Mouse (Mus musculus) thymus, adult 2 months (tissue): ENCODE results near the gene Pten. TPM values are rescaled to one million over a fixed set of nuclear protein-coding genes. Genes with fewer than 3 reads are reported as not detected.

Experiments used
- DNase-seq: peaks from one replicate; pipeline ENCODE4 v3.0.0; 2021
- H3K27ac ChIP-seq: fragments of 200-500 bp; 2 replicates; pipeline ENCODE4 v1.5.1; 2012; ENCODE audit warnings: low read length, control low read depth; ENCODE audit not compliant: control insufficient read depth, insufficient read depth
- H3K27me3 ChIP-seq: fragments of 200-500 bp; 2 replicates; pipeline ENCODE4 v1.6.1; 2012; ENCODE audit warnings: mild to moderate bottlenecking, low read length, moderate library complexity, mixed read lengths; ENCODE audit not compliant: control insufficient read depth, insufficient read depth
- H3K36me3 ChIP-seq: fragments of 200-500 bp; 2 replicates; pipeline ENCODE4 v1.6.1; 2012; ENCODE audit warnings: mild to moderate bottlenecking, low read length, moderate library complexity; ENCODE audit not compliant: control insufficient read depth, insufficient read depth
- H3K4me1 ChIP-seq: fragments of 200-500 bp; replicated peaks from 2 replicates; pipeline ENCODE4 v1.6.1; 2012; ENCODE audit warnings: low read length; ENCODE audit not compliant: control insufficient read depth, insufficient read depth
- H3K4me3 ChIP-seq: fragments of 200-500 bp; 2 replicates; pipeline ENCODE4 v1.5.1; 2012; ENCODE audit warnings: mild to moderate bottlenecking, low read length, control low read depth, moderate library complexity; ENCODE audit not compliant: control insufficient read depth, insufficient read depth
- CTCF ChIP-seq: fragments of 200-500 bp; IDR thresholded peaks from 2 replicates; pipeline ENCODE4 v1.5.1; 2012; ENCODE audit warnings: mild to moderate bottlenecking, control low read depth, low read length, moderate library complexity, borderline replicate concordance; ENCODE audit not compliant: control insufficient read depth, poor library complexity, insufficient read depth; ENCODE audit errors: extremely low read depth
- POLR2A ChIP-seq: fragments of 200-500 bp; IDR thresholded peaks from 2 replicates; pipeline ENCODE4 v1.6.1; 2012; ENCODE audit warnings: mild to moderate bottlenecking, low read length, control low read depth, moderate library complexity; ENCODE audit not compliant: control insufficient read depth, poor library complexity, insufficient read depth; ENCODE audit errors: extremely low read depth
- WGBS: fragments of 180-500 bp; shearing (Covaris S2); methylation state at CpG from one replicate; pipeline ENCODE4 v1.1.7; 2018; 5-methylcytosine and 5-hydroxymethylcytosine counted together
- polyA plus RNA-seq: library from polyadenylated mRNA; depleted of rRNA; stranded (reverse); fragments of >200 nt; gene quantifications from 2 replicates; pipeline ENCODE4 v1.2.3, GENCODE M21; 2012

The Pten gene
- polyA plus RNA-seq, 1 experiment = 37.0 TPM

- peaks cover 9% of the 10 kb centered on the region for H3K4me1 ChIP-seq
- H3K27ac ChIP-seq = peak overlapping the region; percentile 65
- H3K27me3 ChIP-seq = no peaks in the 10 kb centered on the region
- TF ChIP-seq CTCF = no peak
- peak; percentile 54; the same call in 1 of the 2 replicates for TF ChIP-seq POLR2A
- H3K4me3 ChIP-seq = no peak overlapping the region
- no peaks in the 10 kb centered on the region for H3K36me3 ChIP-seq
- 47% methylated on average over 15 of the region's 15 CpGs for WGBS
- DNase-seq = peak; percentile 61
Observed at GRCm38 (mm10) chr19:32754188-32755000, 2.9 kb upstream of the Pten start.

DNA sequence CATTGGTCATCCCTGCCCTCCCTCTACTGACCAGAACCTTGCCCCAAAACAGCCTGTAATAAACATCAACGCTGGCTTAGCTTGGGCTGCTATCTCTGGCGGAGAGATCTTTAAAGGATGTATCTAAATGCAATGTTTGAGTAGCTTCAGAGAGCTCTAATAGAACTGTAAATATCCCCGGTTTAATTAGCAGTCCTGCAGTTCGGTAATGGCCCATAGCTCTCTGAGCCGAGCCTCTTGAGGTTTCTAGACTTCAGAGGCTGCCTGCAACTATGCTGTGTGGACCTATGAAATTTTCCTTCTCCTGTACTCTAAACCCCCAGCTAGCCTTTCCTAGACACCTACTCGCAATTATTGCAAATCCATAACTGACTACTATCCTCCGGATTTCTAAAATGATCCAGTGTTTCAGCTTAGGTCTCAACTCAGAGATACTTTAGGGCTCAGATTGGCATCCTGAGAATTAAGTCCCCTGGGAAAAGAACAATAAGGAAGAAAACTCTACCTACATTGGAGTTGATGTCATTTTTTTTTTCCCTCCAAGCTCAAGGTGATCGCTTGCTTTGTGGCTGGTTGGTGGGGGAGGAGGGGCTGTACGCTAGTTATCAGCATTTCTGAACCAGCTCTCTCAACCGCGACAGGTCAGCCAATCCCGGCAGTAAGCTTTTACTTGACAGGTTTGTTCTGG is 2.0 kb upstream of the Pten start:
- 28% methylated on average over 12 of the region's 12 CpGs for WGBS
- TF ChIP-seq POLR2A (no peak), CTCF (no peak)
- Histone ChIP-seq H3K4me3 (peak overlapping the region; percentile 78), H3K27me3 (no peaks in the 10 kb centered on the region), H3K27ac (peak overlapping the region; percentile 87), H3K36me3 (no peaks in the 10 kb centered on the region), H3K4me1 (peaks cover 9% of the 10 kb centered on the region)
- no peak for DNase-seq

- Histone ChIP-seq H3K36me3 (no peaks in the 10 kb centered on the region), H3K4me3 (peak overlapping the region; percentile 78), H3K27ac (peak overlapping the region; percentile 87), H3K4me1 (peaks cover 11% of the 10 kb centered on the region), H3K27me3 (no peaks in the 10 kb centered on the region)
- DNase-seq = peak; percentile 95
- under 1% methylated on average over 53 of the region's 53 CpGs for WGBS
- peak; percentile 88 for TF ChIP-seq POLR2A
- TF ChIP-seq CTCF = 0 out of 2 replicates have a peak, but pooled peaks have one; percentile 20
Observed at GRCm38 (mm10) chr19:32755792-32756635, 1.3 kb upstream of the Pten start.

- no peaks in the 10 kb centered on the region for H3K36me3 ChIP-seq
- under 1% methylated on average over 14 of the region's 14 CpGs for WGBS
- H3K27me3 ChIP-seq = no peaks in the 10 kb centered on the region
- H3K4me3 ChIP-seq = peak overlapping the region; percentile 78
- peak overlapping the region; percentile 65 for H3K27ac ChIP-seq
- DNase-seq = no peak
- H3K4me1 ChIP-seq = peaks cover 11% of the 10 kb centered on the region
- TF ChIP-seq CTCF = no peak
- TF ChIP-seq POLR2A = no peak
Observed at GRCm38 (mm10) chr19:32756636-32756899, 729 bp upstream of the Pten start.

- H3K36me3 ChIP-seq = peaks cover 3% of the 10 kb centered on the region; the same call in 1 of the 2 replicates
- WGBS = under 1% methylated on average over 69 of the region's 69 CpGs
- DNase-seq = peak; percentile 54
- TF ChIP-seq CTCF = no peak
- TF ChIP-seq POLR2A = no peak
- H3K4me3 ChIP-seq = peak overlapping the region; percentile 97
- H3K27ac ChIP-seq = peak overlapping the region; percentile 57
- no peaks in the 10 kb centered on the region for H3K27me3 ChIP-seq
- H3K4me1 ChIP-seq = peaks cover 13% of the 10 kb centered on the region
Observed at GRCm38 (mm10) chr19:32757831-32758792, 815 bp downstream of the Pten start.

DNA sequence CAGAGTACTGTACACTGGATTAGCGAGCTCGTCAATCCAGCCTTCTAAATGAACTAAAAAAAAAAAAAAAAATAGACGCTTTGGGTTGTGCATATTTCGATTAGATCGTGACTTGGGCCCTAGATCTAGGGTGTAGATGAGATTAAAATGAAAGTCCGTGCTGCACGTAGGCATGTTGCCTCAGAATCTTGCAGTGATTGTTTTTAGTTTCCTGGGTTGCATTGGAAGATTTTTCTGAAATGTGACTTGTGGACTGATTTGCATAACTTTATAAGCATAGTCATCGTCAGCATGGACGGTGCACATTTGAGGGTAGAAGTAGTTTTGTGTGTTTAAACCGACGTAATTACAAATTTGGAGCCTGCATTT is 1.5 kb downstream of the Pten start:
- TF ChIP-seq POLR2A = no peak
- TF ChIP-seq CTCF = no peak
- H3K4me3 ChIP-seq = peak overlapping the region; percentile 97; the same call in 1 of the 2 replicates
- H3K27me3 ChIP-seq = no peaks in the 10 kb centered on the region
- WGBS = under 1% methylated on average over 11 of the region's 11 CpGs
- DNase-seq = no peak
- peaks cover 5% of the 10 kb centered on the region; the same call in 1 of the 2 replicates for H3K36me3 ChIP-seq
- H3K27ac ChIP-seq = no peak overlapping the region
- H3K4me1 ChIP-seq = peaks cover 13% of the 10 kb centered on the region
